Mouse (Mus musculus): ENCODE results near the gene Rcor2.

DNA sequence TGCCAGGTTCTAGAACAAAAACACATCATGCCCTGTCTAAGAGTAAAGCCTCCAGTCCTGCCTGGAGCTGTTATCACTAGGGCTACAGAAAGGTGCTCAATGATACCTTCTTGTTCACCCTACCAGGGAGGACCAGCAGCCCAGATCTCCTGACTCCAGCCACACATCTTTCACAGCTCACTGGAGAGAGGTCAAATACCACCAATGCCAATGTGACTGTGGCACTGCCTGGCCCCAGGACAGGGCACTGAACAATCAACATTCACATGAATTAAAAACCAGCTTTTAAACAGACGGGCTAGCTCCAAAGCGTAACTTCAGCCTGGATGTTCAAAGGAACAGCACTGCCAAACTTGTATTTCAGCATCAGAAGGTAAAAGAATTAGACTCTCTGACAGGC lies 31.1 kb upstream of the Rcor2 start:
- TF ChIP-seq MAFK (IDR thresholded peaks at IDR 0.05; ENCODE audit: insufficient read depth, low read depth, low read length) (no peak), ZC3H11A (IDR thresholded peaks at IDR 0.05; ENCODE audit: borderline replicate concordance, low read depth, low read length) (no peak), ZNF384 (IDR thresholded peaks at IDR 0.05; ENCODE audit: low read depth, low read length) (no peak)

Data from ES-E14 (cell line).